Mouse (Mus musculus) hindbrain, embryonic 14.5 days (tissue): ENCODE data around the gene Dnajc7. TPM values are rescaled to one million over a fixed set of nuclear protein-coding genes. Genes with fewer than 3 reads are reported as not detected.
"Not testable (repeated sequence)": the region's sequence is repeated elsewhere in the genome, so short reads cannot be mapped to it uniquely, and the experiment has no call there.

Experiments used
- ATAC-seq: fragments of 200-750 bp; cut with Nextera tagmentation; 2 replicates; pipeline ENCODE4 v1.8.0; 2017; ENCODE audit warnings: moderate number of reproducible peaks, mild to moderate bottlenecking, moderate TSS enrichment, moderate library complexity; ENCODE audit not compliant: low FRiP score
- DNase-seq: peaks from one replicate; pipeline ENCODE4 v3.0.0-alpha.2; 2015; ENCODE audit warnings: low spot score
- H3K27ac ChIP-seq: fragments of 300-500 bp; sonication (generic); 2 replicates; pipeline ENCODE4 v1.5.1; 2014; ENCODE audit warnings: mild to moderate bottlenecking, moderate library complexity
- H3K27me3 ChIP-seq: fragments of 300-500 bp; sonication (generic); 2 replicates; pipeline ENCODE4 v1.6.1; 2014; ENCODE audit warnings: mild to moderate bottlenecking, low read length, mixed read lengths; ENCODE audit not compliant: control insufficient read depth, insufficient read depth
- H3K36me3 ChIP-seq: fragments of 300-500 bp; sonication (generic); replicated peaks from 2 replicates; pipeline ENCODE4 v1.6.1; 2014; ENCODE audit not compliant: control insufficient read depth, insufficient read depth
- H3K4me1 ChIP-seq: fragments of 300-500 bp; sonication (generic); replicated peaks from 2 replicates; pipeline ENCODE4 v1.6.1; 2014; ENCODE audit warnings: antibody characterized with exemption, low read length, mixed read lengths; ENCODE audit not compliant: control insufficient read depth, insufficient read depth
- H3K4me2 ChIP-seq: fragments of 300-500 bp; sonication (generic); replicated peaks from 2 replicates; pipeline ENCODE4 v1.6.1; 2014; ENCODE audit warnings: mild to moderate bottlenecking, moderate library complexity
- H3K4me3 ChIP-seq: fragments of 300-500 bp; sonication (generic); replicated peaks from 2 replicates; pipeline ENCODE4 v1.5.1; 2014; ENCODE audit warnings: mild to moderate bottlenecking, low read length
- H3K9ac ChIP-seq: fragments of 300-500 bp; sonication (generic); 2 replicates; pipeline ENCODE4 v1.6.1; 2014
- H3K9me3 ChIP-seq: fragments of 300-500 bp; sonication (generic); 2 replicates; pipeline ENCODE4 v1.6.1; 2016; ENCODE audit warnings: low read length; ENCODE audit not compliant: control insufficient read depth
- WGBS: fragments of 180-500 bp; shearing (Covaris S2); extraction: QIAGEN DNeasy Blood & Tissue Kit; methylation state at CpG from one replicate; pipeline ENCODE4 v1.1.7; 2014; 5-methylcytosine and 5-hydroxymethylcytosine counted together
- polyA plus RNA-seq: library from polyadenylated mRNA; unstranded; fragments of >200 nt; fragmentation: Nextera tagmentation; extraction: Ambion mirVana; gene quantifications from 2 replicates; pipeline ENCODE4 v1.2.1, GENCODE M21; 2014

Dnajc7 gene
- polyA plus RNA-seq, 1 experiment from 2014 or later: 91.6 TPM

GRCm38 (mm10) chr11:100536466-100536865 lies 83.5 kb downstream of the Dnajc7 start:
- no peak overlapping the region for H3K9ac ChIP-seq
- H3K36me3 ChIP-seq: no peaks in the 10 kb centered on the region
- H3K4me3 ChIP-seq: no peak overlapping the region
- no peak overlapping the region for H3K27ac ChIP-seq
- no peaks in the 10 kb centered on the region for H3K27me3 ChIP-seq
- ATAC-seq (no peak), DNase-seq (no peak)
- H3K9me3 ChIP-seq: no peaks in the 10 kb centered on the region
- H3K4me2 ChIP-seq: no peak overlapping the region
- no peaks in the 10 kb centered on the region for H3K4me1 ChIP-seq

- no peak overlapping the region for H3K4me2 ChIP-seq
- 91% methylated on average over 1 of the region's 1 CpGs for WGBS
- no peaks in the 10 kb centered on the region for H3K27me3 ChIP-seq
- ATAC-seq (no peak), DNase-seq (no peak)
- no peak overlapping the region for H3K4me3 ChIP-seq
- H3K9me3 ChIP-seq: no peaks in the 10 kb centered on the region
- H3K9ac ChIP-seq: no peak overlapping the region
- no peaks in the 10 kb centered on the region for H3K36me3 ChIP-seq
- H3K27ac ChIP-seq: no peak overlapping the region
- no peaks in the 10 kb centered on the region for H3K4me1 ChIP-seq
These were observed 84.0 kb downstream of the Dnajc7 start for GRCm38 (mm10) chr11:100535996-100536395.

- H3K4me1 ChIP-seq, H3K4me2 ChIP-seq, H3K36me3 ChIP-seq, H3K27me3 ChIP-seq, ATAC-seq, H3K9me3 ChIP-seq, DNase-seq, H3K4me3 ChIP-seq, H3K27ac ChIP-seq, H3K9ac ChIP-seq: not testable (repeated sequence)
- WGBS: 85% methylated on average over 6 of the region's 6 CpGs
These were observed 85.1 kb downstream of the Dnajc7 start for GRCm38 (mm10) chr11:100534821-100535220.

GRCm38 (mm10) chr11:100534411-100534810 lies 85.6 kb downstream of the Dnajc7 start:
- not testable (repeated sequence) for H3K9ac ChIP-seq, H3K4me3 ChIP-seq, H3K36me3 ChIP-seq, H3K4me1 ChIP-seq, H3K9me3 ChIP-seq, H3K27me3 ChIP-seq, H3K27ac ChIP-seq, ATAC-seq, H3K4me2 ChIP-seq, DNase-seq
- WGBS: 84% methylated on average over 2 of the region's 2 CpGs

- H3K27me3 ChIP-seq: no peaks in the 10 kb centered on the region
- H3K9ac ChIP-seq: no peak overlapping the region
- no peak overlapping the region for H3K4me2 ChIP-seq
- ATAC-seq: no peak
- no peaks in the 10 kb centered on the region for H3K9me3 ChIP-seq
- no peak overlapping the region for H3K4me3 ChIP-seq
- H3K4me1 ChIP-seq: no peaks in the 10 kb centered on the region
- no peak overlapping the region for H3K27ac ChIP-seq
- 45% methylated on average over 6 of the region's 6 CpGs for WGBS
- DNase-seq: no peak
- no peaks in the 10 kb centered on the region for H3K36me3 ChIP-seq
These were observed 86.1 kb downstream of the Dnajc7 start for GRCm38 (mm10) chr11:100533871-100534270.

Other genes with a start within 250 kb of the Dnajc7 start
- gene Jup, start 222.4 kb downstream of the Dnajc7 start, polyA plus RNA-seq: 59.6 and 60.2 TPM in 2 replicates
- 19.1 and 20.4 TPM in 2 replicates for gene P3h4, start 205.3 kb downstream of the Dnajc7 start, polyA plus RNA-seq
- gene Fkbp10, start 204.5 kb downstream of the Dnajc7 start, polyA plus RNA-seq: 22.7 and 24.7 TPM in 2 replicates
- 98.5 and 101 TPM in 2 replicates for gene Nt5c3b, start 178.4 kb downstream of the Dnajc7 start, polyA plus RNA-seq
- 0.52 and 0.74 TPM in 2 replicates for gene Klhl10, start 178.3 kb downstream of the Dnajc7 start, polyA plus RNA-seq
- gene Klhl11, start 147.4 kb downstream of the Dnajc7 start, polyA plus RNA-seq: 15.6 and 17.7 TPM in 2 replicates
- 224 and 244 TPM in 2 replicates for gene Acly, start 92.2 kb downstream of the Dnajc7 start, polyA plus RNA-seq
- 2.0 and 2.7 TPM in 2 replicates for gene Ttc25, start 74.6 kb downstream of the Dnajc7 start, polyA plus RNA-seq
- 47.2 and 53.3 TPM in 2 replicates for gene Cnp, start 45.3 kb downstream of the Dnajc7 start, polyA plus RNA-seq
- 103 TPM in 2 replicates for gene Nkiras2, start 924 bp downstream of the Dnajc7 start, polyA plus RNA-seq
- gene Zfp385c, start 72.3 kb upstream of the Dnajc7 start, polyA plus RNA-seq: 0.20 and 0.31 TPM in 2 replicates
- gene Dhx58, start 84.1 kb upstream of the Dnajc7 start, polyA plus RNA-seq: 0.85 and 1.7 TPM in 2 replicates
- gene Kat2a, start 92.3 kb upstream of the Dnajc7 start, polyA plus RNA-seq: 57.8 and 64.1 TPM in 2 replicates
- not detected in 2 replicates for gene Hspb9, start 93.7 kb upstream of the Dnajc7 start, polyA plus RNA-seq
- 80.5 and 105 TPM in 2 replicates for gene Rab5c, start 118.0 kb upstream of the Dnajc7 start, polyA plus RNA-seq
- gene Kcnh4, start 139.8 kb upstream of the Dnajc7 start, polyA plus RNA-seq: 7.6 and 8.8 TPM in 2 replicates
- 0.78 TPM in 1 of 2 replicates, not detected in the other for gene Hcrt, start 142.8 kb upstream of the Dnajc7 start, polyA plus RNA-seq
- 2.7 and 4.4 TPM in 2 replicates for gene Ghdc, start 150.8 kb upstream of the Dnajc7 start, polyA plus RNA-seq
- gene Stat5b, start 230.6 kb upstream of the Dnajc7 start, polyA plus RNA-seq: 19.0 and 19.8 TPM in 2 replicates
- gene Stat5a, start 239.2 kb upstream of the Dnajc7 start, polyA plus RNA-seq: 1.4 and 1.7 TPM in 2 replicates